Mouse (Mus musculus) left cerebral cortex, adult 11 months (tissue): ENCODE measurements around the gene Hyal1.
A peak's percentile ranks its signal among the peaks of the same experiment; 100 is the strongest.

Source experiments
- DNase-seq: peaks from one replicate; pipeline ENCODE4 v3.0.0; 2022; ENCODE audit warnings: low spot score

Gene Hyal1

GRCm38 (mm10) chr9:107594281-107595062, 17.7 kb downstream of the Hyal1 start:
- no peak for DNase-seq

GRCm38 (mm10) chr9:107596619-107597569, 20.2 kb downstream of the Hyal1 start:
- no peak for DNase-seq

- DNase-seq, result no peak
Observed at GRCm38 (mm10) chr9:107598385-107598784, 21.7 kb downstream of the Hyal1 start.

- DNase-seq, result no peak
Observed at GRCm38 (mm10) chr9:107599433-107599832, 22.7 kb downstream of the Hyal1 start.

GRCm38 (mm10) chr9:107599842-107600241, 23.1 kb downstream of the Hyal1 start:
- no peak for DNase-seq

- no peak for DNase-seq
Observed at GRCm38 (mm10) chr9:107600745-107601144, 24.0 kb downstream of the Hyal1 start.

GRCm38 (mm10) chr9:107601275-107601674, 24.5 kb downstream of the Hyal1 start:
- no peak for DNase-seq

GRCm38 (mm10) chr9:107602068-107602648, 25.4 kb downstream of the Hyal1 start:
- DNase-seq, result peak; percentile 82

- no peak for DNase-seq
Observed at GRCm38 (mm10) chr9:107603251-107603650, 26.5 kb downstream of the Hyal1 start.

GRCm38 (mm10) chr9:107605041-107605661, 28.4 kb downstream of the Hyal1 start:
- no peak for DNase-seq

- DNase-seq, result no peak
Observed at GRCm38 (mm10) chr9:107606591-107606990, 29.9 kb downstream of the Hyal1 start.

- no peak for DNase-seq
Observed at GRCm38 (mm10) chr9:107607036-107607435, 30.3 kb downstream of the Hyal1 start.

GRCm38 (mm10) chr9:107607653-107608245, 31.0 kb downstream of the Hyal1 start:
- DNase-seq, result no peak

GRCm38 (mm10) chr9:107608741-107609432, 32.2 kb downstream of the Hyal1 start, which contains the start of gene Sema3b:
TSS of gene Sema3b (minus strand) at chr9:107609229.
- no peak for DNase-seq

GRCm38 (mm10) chr9:107609433-107609830, 32.7 kb downstream of the Hyal1 start:
- DNase-seq, result no peak

- DNase-seq, result no peak
Observed at GRCm38 (mm10) chr9:107611456-107612190, 34.9 kb downstream of the Hyal1 start.

- DNase-seq, result peak; percentile 96
Observed at GRCm38 (mm10) chr9:107612191-107612944, 35.6 kb downstream of the Hyal1 start.

GRCm38 (mm10) chr9:107612945-107613569, 36.3 kb downstream of the Hyal1 start:
- DNase-seq, result no peak

- no peak for DNase-seq
Observed at GRCm38 (mm10) chr9:107615035-107615434, 38.3 kb downstream of the Hyal1 start.
